Mouse (Mus musculus): ENCODE measurements at regions not wholly inside any gene's neighbourhood (a gene's known extent, or its start where the extent isn't known, plus 50 kb on each side); places are given as distances from the start of the nearest gene placed in this dataset.
A peak's percentile ranks its signal among the peaks of the same experiment; 100 is the strongest.
"Not testable (repeated sequence)": the region's sequence is repeated elsewhere in the genome, so short reads cannot be mapped to it uniquely, and the experiment has no call there.

- no peak for DNase-seq (ENCODE audit: low spot score)
Observed at GRCm38 (mm10) chr6:62573611-62574010, 682.1 kb upstream of the Grid2 start.

GRCm38 (mm10) chr6:62576200-62576599 lies 679.5 kb upstream of the Grid2 start:
- peak; percentile 77 for DNase-seq (ENCODE audit: low spot score)

- peak; percentile 9 for DNase-seq (ENCODE audit: low spot score)
Observed at GRCm38 (mm10) chr6:62620543-62620942, 635.1 kb upstream of the Grid2 start.

- not testable (repeated sequence) for DNase-seq (ENCODE audit: low spot score)
Observed at GRCm38 (mm10) chr6:62668123-62668522, 587.6 kb upstream of the Grid2 start.

GRCm38 (mm10) chr6:62718389-62718788 lies 537.3 kb upstream of the Grid2 start:
- no peak for DNase-seq (ENCODE audit: low spot score)

GRCm38 (mm10) chr6:62719541-62720155 lies 536.0 kb upstream of the Grid2 start:
- no peak for DNase-seq (ENCODE audit: low spot score)

All from embryo, embryonic 10.5 days (tissue).